Mouse (Mus musculus): ENCODE results near the gene Aldh9a1. TPM values are rescaled to one million over a fixed set of nuclear protein-coding genes. Genes with fewer than 3 reads are reported as not detected.

Aldh9a1 gene
- total and polyA plus RNA-seq, 3 experiments = 18.4 to 31.5 (median 20.4) TPM

GRCm38 (mm10) chr1:167411991-167412715, 62.4 kb downstream of the Aldh9a1 start:
- H3K4me3 ChIP-seq = no peak overlapping the region
- 55% methylated on average over 12 of the region's 12 CpGs for WGBS
- no peak overlapping the region for H3K9ac ChIP-seq (ENCODE audit: low read depth, low read length)
- intact Hi-C loops (cut with DNase I) = loop anchor here (10.0 kb wide), 1 partner anchor 483 kb away; no protein-coding TSS in a partner anchor
- H3K27ac ChIP-seq = no peak overlapping the region
- no peaks in the 10 kb centered on the region; the same call in 1 of the 2 replicates for H3K4me1 ChIP-seq (ENCODE audit: control insufficient read depth, insufficient read depth, low read length)
- no peaks in the 10 kb centered on the region for H3K27me3 ChIP-seq (ENCODE audit: control insufficient read depth, insufficient read depth, low read length)
- no peaks in the 10 kb centered on the region for H3K79me2 ChIP-seq (replicated peaks; ENCODE audit: control insufficient read depth, insufficient read depth, low read length)
- no peak for DNase-seq
- TF ChIP-seq EP300 (IDR thresholded peaks at IDR 0.05; ENCODE audit: insufficient read depth, low read depth, low read length) (no peak), CTCF (IDR thresholded peaks at IDR 0.05) (no peak), POLR2A (IDR thresholded peaks at IDR 0.05; ENCODE audit: insufficient read depth, low read depth, low read length) (no peak)
- H3K36me3 ChIP-seq (ENCODE audit: control insufficient read depth, insufficient read depth, low read length) = no peaks in the 10 kb centered on the region

DNA sequence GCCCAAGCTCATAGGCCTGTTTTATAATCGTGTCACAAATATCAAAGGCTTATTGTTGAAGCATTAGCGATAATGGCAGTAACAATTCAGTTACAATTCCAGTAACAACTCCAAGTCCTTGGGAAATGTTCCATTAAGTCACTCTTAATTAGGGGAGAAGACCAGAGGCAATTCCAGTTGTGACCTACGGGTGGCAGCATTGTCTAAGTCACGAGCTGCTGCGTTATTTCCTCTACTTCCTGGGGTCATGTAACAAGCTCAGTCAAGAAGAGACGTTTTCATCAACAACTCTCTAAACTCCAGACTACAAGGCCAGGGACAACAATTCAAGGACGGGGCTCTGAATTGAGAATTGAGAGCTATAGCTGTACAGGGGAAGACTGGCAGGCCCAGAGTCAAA, 65.1 kb downstream of the Aldh9a1 start:
- WGBS = 2% methylated on average over 7 of the region's 7 CpGs
- intact Hi-C loops (cut with DNase I) = loop anchor here (1.0 to 10.0 kb wide), 4 partner anchors 222 to 480 kb away; no protein-coding TSS in a partner anchor
- no peaks in the 10 kb centered on the region for H3K79me2 ChIP-seq (replicated peaks; ENCODE audit: control insufficient read depth, insufficient read depth, low read length)
- H3K27me3 ChIP-seq (ENCODE audit: control insufficient read depth, insufficient read depth, low read length) = no peaks in the 10 kb centered on the region
- H3K4me3 ChIP-seq = no peak overlapping the region
- H3K9ac ChIP-seq (ENCODE audit: low read depth, low read length) = no peak overlapping the region
- H3K4me1 ChIP-seq (ENCODE audit: control insufficient read depth, insufficient read depth, low read length) = no peaks in the 10 kb centered on the region; the same call in 1 of the 2 replicates
- H3K36me3 ChIP-seq (ENCODE audit: control insufficient read depth, insufficient read depth, low read length) = no peaks in the 10 kb centered on the region
- DNase-seq = peak; percentile 61 to 81
- TF ChIP-seq EP300 (IDR thresholded peaks at IDR 0.05; ENCODE audit: insufficient read depth, low read depth, low read length) (peak; percentile 84; the same call in 1 of the 2 replicates), POLR2A (IDR thresholded peaks at IDR 0.05; ENCODE audit: insufficient read depth, low read depth, low read length) (no peak), CTCF (IDR thresholded peaks at IDR 0.05) (peak; percentile 95)
- H3K27ac ChIP-seq = no peak overlapping the region

Small RNA genes lying within 50 kb of the gene (microRNA-seq; reads per million reads assigned to microRNA genes)
- gene Gm25911 = 0 to 0.39 reads per million in 2 experiments

Other genes starting within 250 kb of the Aldh9a1 start
- 10 to 100 TPM; 45.9 to 57.6 TPM for gene Uck2, start 64.7 kb upstream of the Aldh9a1 start, total RNA-seq (2021)
- gene Uck2, start 64.7 kb upstream of the Aldh9a1 start, polyA plus RNA-seq (2012; rRNA removed) = 21.4 and 27.5 TPM in 2 replicates
- gene Tmco1, start 41.6 kb upstream of the Aldh9a1 start, total RNA-seq (2021) = 10 to 100 TPM; 88.2 to 95.3 TPM
- gene Tmco1, start 41.6 kb upstream of the Aldh9a1 start, polyA plus RNA-seq (2012; rRNA removed) = 60.3 and 117 TPM in 2 replicates
- gene Mgst3, start 43.9 kb downstream of the Aldh9a1 start, total RNA-seq (2021) = 100 to 1,000 TPM; 274 to 351 TPM
- gene Mgst3, start 43.9 kb downstream of the Aldh9a1 start, polyA plus RNA-seq (2012; rRNA removed) = 788 and 868 TPM in 2 replicates
- gene Lrrc52, start 116.8 kb downstream of the Aldh9a1 start, total RNA-seq (2021) = 1 to 10 TPM; 2.4 to 5.2 TPM
- 0.39 and 1.6 TPM in 2 replicates for gene Lrrc52, start 116.8 kb downstream of the Aldh9a1 start, polyA plus RNA-seq (2012; rRNA removed)
- 10 to 100 TPM; 64.2 to 67.0 TPM for gene Rxrg, start 248.4 kb downstream of the Aldh9a1 start, total RNA-seq (2021)
- 81.3 and 125 TPM in 2 replicates for gene Rxrg, start 248.4 kb downstream of the Aldh9a1 start, polyA plus RNA-seq (2012; rRNA removed)